Mouse (Mus musculus) heart, adult 2 months (tissue): Measurements from ENCODE around the gene Ppp1r13l.

Experiments
- CTCF ChIP-seq: fragments of 200-600 bp; IDR thresholded peaks from 2 replicates; pipeline ENCODE4 v1.8.1; 2022; ENCODE audit warnings: antibody characterized with exemption, mild to moderate bottlenecking, moderate library complexity
- EP300 ChIP-seq: fragments of 200-500 bp; IDR thresholded peaks from 2 replicates; pipeline ENCODE4 v1.6.1; 2011; ENCODE audit warnings: low read depth, low read length, control low read depth; ENCODE audit not compliant: insufficient read depth
- POLR2A ChIP-seq: fragments of 200-500 bp; IDR thresholded peaks from 2 replicates; pipeline ENCODE4 v1.6.1; 2011; ENCODE audit warnings: mild to moderate bottlenecking, low read depth, low read length, control low read depth; ENCODE audit not compliant: insufficient read depth

- TF ChIP-seq CTCF (peak; percentile 65), POLR2A (peak; percentile 61; the same call in 1 of the 2 replicates), EP300 (0 out of 2 replicates have a peak, but pooled peaks have one; percentile 16)
These were observed 49.5 kb upstream of the Ppp1r13l start, which contains the start of gene Fosb for GRCm38 (mm10) chr7:19309884-19310641.
